Mouse (Mus musculus) ovary, postnatal 10 days (tissue): ENCODE data around the gene Kank4.

Source experiments
- DNase-seq: peaks from one replicate; pipeline ENCODE4 v3.0.0; 2022; ENCODE audit warnings: low spot score

The Kank4 gene

DNA sequence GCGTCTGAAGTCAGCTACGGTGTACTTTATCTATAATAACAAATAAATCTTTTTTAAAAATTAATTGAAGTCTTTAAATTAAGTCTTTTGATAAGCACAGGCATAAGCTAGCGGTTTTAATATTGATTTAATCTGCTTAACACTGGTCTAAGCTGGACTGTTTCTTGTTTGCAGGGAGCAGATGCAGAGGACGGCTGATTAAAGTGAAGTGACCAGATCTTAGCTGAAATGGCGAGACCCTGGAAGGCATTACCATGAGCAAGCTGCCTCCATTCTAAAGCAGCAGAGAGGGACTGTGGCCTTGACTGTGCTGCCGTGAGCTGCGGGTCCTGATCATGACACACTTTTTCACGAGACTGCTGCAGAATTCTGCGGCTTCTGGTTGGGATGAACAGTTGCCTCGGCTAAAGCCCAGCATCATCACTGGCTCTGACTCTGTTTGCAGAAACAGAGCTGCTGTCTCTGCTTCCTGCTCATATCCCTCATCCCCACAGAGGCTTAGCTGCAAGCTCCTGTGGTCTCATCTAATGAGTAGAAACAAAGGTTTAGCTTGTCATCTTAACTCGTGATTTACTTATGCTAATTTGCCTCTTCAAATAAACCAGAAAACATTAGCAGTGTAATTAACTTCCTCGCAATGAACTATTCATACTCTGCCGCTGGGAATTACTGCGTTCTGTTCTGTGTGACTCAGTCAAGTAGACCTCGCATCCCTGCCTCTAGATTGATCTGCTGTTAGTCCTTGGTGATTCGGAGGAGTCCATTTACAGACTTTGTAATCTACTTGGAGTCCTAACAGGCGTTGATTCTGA is 99.4 kb downstream of the Kank4 start:
- DNase-seq = no peak

DNA sequence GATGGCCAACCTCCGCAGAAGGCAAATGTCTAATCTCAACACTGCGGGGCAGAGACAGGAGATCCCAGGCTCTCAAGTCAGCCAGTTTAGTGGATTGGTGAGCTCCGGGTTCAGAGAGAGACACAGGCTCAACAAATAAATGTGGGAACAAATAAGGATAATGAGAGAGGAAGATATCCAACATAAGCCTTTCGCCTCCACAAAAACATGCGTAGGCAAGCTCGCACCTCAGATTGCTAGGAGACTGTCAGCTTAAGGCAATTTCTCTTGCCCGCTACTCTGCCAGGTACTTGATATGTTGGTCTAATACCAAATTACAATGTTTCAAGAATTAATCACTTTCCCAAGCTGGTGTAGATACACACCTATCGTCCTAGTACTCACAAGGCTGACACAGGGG is 106.4 kb downstream of the Kank4 start:
- DNase-seq = no peak
